Mouse (Mus musculus) embryonic facial prominence, embryonic 10.5 days (tissue): ENCODE measurements at regions not wholly inside any gene's neighbourhood (a gene's known extent, or its start where the extent isn't known, plus 50 kb on each side); places are given as distances from the start of the nearest gene placed in this dataset.

Experiments
- DNase-seq: peaks from one replicate; pipeline ENCODE4 v3.0.0-alpha.2; 2017; ENCODE audit warnings: low spot score
- H3K27ac ChIP-seq: fragments of 300-500 bp; sonication (generic); replicated peaks from 2 replicates; pipeline ENCODE4 v1.5.1; 2016; ENCODE audit warnings: mild to moderate bottlenecking
- H3K27me3 ChIP-seq: fragments of 300-500 bp; sonication (generic); replicated peaks from 2 replicates; pipeline ENCODE4 v1.6.1; 2016; ENCODE audit warnings: low read depth, mild to moderate bottlenecking; ENCODE audit not compliant: poor library complexity, severe bottlenecking
- H3K36me3 ChIP-seq: fragments of 300-500 bp; sonication (generic); replicated peaks from 2 replicates; pipeline ENCODE4 v1.6.1; 2016; ENCODE audit warnings: mild to moderate bottlenecking, moderate library complexity
- H3K4me1 ChIP-seq: fragments of 300-500 bp; sonication (generic); 2 replicates; pipeline ENCODE4 v1.6.1; 2016
- H3K4me3 ChIP-seq: fragments of 300-500 bp; sonication (generic); 2 replicates; pipeline ENCODE4 v1.5.1; 2016; ENCODE audit warnings: mild to moderate bottlenecking, moderate library complexity
- H3K9me3 ChIP-seq: fragments of 300-500 bp; sonication (generic); 2 replicates; pipeline ENCODE4 v1.6.1; 2016; ENCODE audit warnings: mild to moderate bottlenecking
- WGBS: fragments of 180-500 bp; shearing (Covaris S2); methylation state at CpG from one replicate; pipeline ENCODE4 v1.1.7; 2016; 5-methylcytosine and 5-hydroxymethylcytosine counted together

DNA sequence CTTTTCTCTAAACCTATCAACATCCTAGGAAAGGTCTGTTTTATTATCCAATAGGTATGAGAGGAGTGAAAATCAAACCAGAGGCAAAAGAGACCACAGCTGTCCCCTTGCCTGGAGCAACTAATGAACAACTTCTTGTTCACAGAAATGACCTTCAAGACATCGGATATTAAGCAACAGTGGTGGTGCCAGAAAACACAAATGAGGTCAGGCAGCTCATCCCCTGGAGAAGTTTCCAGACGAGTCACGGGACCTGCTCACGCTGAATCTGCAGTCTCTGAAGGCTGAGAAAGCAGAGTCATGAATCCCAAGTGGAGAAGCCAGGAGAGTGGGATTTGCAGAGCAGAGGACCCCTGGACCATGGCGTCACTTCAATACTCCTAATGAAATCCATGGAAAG, 183.6 kb downstream of the Efnb2 start:
- no peak for DNase-seq
- WGBS = 71% methylated on average over 5 of the region's 5 CpGs
- Histone ChIP-seq H3K36me3 (no peaks in the 10 kb centered on the region), H3K9me3 (no peaks in the 10 kb centered on the region), H3K4me1 (peaks cover 6% of the 10 kb centered on the region), H3K27me3 (peaks cover 6% of the 10 kb centered on the region; the same call in 1 of the 2 replicates), H3K27ac (no peak overlapping the region), H3K4me3 (no peak overlapping the region)

DNA sequence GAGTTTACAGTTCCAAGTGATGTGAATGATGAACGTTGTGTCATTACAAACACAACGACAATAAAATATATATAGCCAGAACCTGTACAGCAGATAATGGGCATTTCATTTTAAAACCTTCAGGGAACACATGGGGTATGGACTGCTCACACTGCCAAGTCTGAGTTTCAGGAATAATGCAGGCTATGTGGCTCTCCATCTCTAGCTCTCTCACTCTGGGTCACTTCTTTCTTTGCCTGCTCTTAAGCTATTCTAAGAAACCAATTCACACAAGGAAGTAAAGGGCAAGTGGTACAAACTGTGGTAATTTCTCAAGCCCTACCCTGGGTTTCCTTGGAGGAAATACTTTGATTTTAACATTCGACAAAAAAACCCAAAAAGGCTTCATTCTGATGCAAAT, 192.5 kb downstream of the Efnb2 start:
- Histone ChIP-seq H3K36me3 (no peaks in the 10 kb centered on the region), H3K9me3 (no peaks in the 10 kb centered on the region), H3K27me3 (no peaks in the 10 kb centered on the region), H3K4me1 (peaks cover 13% of the 10 kb centered on the region), H3K4me3 (no peak overlapping the region), H3K27ac (no peak overlapping the region)
- 69% methylated on average over 3 of the region's 3 CpGs for WGBS
- DNase-seq = no peak

DNA sequence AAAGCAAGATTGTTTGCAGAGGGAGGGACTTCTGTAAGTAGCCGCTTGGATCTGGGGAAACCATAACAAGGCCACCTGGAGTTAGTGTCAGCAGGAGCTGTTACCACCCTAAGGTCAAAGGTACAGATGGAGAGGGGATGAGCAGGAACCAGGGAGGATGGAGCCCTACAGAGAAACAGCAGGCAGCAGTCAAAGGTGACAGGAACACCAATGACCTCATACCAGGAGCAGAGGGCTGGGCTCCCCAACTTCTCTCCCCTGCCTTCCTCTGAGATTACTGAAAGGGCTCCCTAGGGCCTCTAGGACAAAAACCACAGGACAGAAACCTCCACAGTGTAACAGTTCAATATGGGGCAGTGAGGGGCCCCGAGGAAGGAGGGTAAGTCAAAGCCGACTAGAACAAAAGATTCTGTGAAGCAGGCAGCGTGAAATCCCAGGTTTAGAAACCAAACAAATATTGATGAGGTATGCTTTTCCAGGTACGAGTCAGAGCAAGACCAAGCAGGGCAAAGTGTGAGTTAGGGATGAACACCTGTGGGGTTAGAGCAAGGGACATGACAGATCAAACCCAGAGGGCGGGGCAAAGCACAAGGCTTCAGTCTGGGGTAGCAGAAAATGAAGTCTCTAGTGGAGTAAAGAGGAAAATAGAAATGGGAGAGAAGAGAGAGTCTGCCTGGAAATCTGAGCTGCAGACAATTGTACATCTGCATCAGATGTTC, 194.4 kb downstream of the Efnb2 start:
- no peaks in the 10 kb centered on the region for H3K9me3 ChIP-seq
- no peak overlapping the region for H3K4me3 ChIP-seq
- H3K4me1 ChIP-seq = peaks cover 13% of the 10 kb centered on the region
- WGBS = 5% methylated on average over 6 of the region's 6 CpGs
- H3K27me3 ChIP-seq = no peaks in the 10 kb centered on the region
- peak; percentile 31 for DNase-seq
- peak overlapping the region; percentile 26 for H3K27ac ChIP-seq
- no peaks in the 10 kb centered on the region for H3K36me3 ChIP-seq

DNA sequence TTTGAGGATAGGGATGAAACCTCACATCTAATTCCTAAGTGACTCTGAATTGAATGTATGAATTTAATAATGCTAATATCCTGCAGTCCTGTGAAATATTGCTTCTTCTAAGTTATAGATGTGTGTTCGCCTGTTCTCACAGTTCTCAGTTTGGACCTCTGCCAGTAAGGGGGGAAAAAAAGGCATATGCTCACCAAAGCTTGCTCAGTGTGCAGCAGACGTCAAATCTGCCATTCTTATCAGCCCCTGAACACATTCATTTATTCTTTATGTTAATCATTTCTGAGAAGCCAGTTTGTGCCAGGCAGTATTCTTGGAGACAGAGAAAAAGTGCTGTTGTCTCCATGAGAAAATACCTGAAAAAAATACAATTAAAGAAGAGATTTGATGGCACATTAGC, 198.6 kb downstream of the Efnb2 start:
- DNase-seq = no peak
- Histone ChIP-seq H3K27ac (no peak overlapping the region), H3K27me3 (no peaks in the 10 kb centered on the region), H3K4me1 (peaks cover 13% of the 10 kb centered on the region), H3K36me3 (no peaks in the 10 kb centered on the region), H3K4me3 (no peak overlapping the region), H3K9me3 (no peaks in the 10 kb centered on the region)
- 82% methylated on average over 2 of the region's 2 CpGs for WGBS

DNA sequence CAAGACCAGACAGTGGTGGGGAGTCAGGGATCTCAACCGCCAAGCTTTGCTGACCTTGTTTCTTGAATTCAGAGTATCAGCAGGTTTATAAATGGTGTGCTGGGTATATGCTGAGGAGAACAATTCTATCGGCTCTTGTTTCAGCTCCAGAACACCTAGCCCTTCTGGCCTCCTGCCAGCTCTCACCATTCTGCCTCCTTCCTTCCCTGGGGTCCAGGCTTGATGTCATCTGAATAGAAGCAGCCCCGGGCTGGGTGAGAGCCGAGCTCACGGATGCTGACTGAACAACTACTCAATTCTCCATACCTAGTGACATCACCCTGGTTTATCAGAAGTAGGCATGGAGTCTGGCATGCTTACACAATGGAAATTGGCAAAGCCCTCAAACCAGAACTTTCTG, 203.5 kb downstream of the Efnb2 start:
- no peak overlapping the region for H3K27ac ChIP-seq
- no peaks in the 10 kb centered on the region for H3K9me3 ChIP-seq
- H3K27me3 ChIP-seq = no peaks in the 10 kb centered on the region
- no peaks in the 10 kb centered on the region for H3K4me1 ChIP-seq
- H3K36me3 ChIP-seq = no peaks in the 10 kb centered on the region
- H3K4me3 ChIP-seq = no peak overlapping the region
- DNase-seq = no peak
- WGBS = 82% methylated on average over 5 of the region's 5 CpGs

DNA sequence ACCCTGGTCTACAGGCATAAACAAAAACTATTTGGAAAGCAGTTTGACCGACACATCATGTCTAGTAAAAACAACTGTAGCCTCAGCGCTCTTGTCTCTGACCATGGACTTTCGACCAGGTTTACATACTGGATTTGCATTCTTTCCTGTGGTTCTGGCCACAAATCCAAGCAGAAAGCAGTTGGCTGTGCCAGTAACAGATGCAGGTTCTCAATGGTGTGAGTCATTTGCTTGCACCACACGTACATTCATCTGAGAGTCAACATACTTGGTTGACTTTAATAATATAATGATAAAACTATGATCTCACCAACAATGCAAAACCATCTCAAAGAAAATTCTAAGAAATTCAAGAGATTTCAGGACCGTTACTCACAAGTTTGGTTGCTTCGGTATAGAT, 207.1 kb downstream of the Efnb2 start:
- Histone ChIP-seq H3K27ac (no peak overlapping the region), H3K27me3 (no peaks in the 10 kb centered on the region), H3K9me3 (no peaks in the 10 kb centered on the region), H3K4me1 (no peaks in the 10 kb centered on the region), H3K36me3 (no peaks in the 10 kb centered on the region), H3K4me3 (no peak overlapping the region)
- DNase-seq = no peak
- WGBS = 92% methylated on average over 6 of the region's 6 CpGs

DNA sequence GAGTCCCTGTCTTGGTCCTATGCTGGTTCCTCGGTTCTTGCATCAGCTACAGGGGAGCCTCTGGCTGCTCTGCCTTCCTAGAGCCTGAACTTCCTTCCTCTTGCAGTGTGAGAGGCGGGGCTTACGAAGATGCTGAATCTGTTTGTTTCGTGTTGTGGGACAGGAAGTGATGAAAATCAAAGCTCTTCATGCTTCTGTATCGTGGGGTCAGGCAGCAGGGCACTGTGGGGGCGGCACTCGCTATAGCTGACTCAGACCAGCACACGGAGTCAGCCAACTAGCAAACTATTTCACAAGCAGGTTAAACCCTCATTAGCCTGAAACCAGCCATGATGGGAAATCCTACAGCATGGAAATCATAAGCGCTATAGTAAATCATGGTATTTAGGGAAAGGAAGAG, 208.8 kb downstream of the Efnb2 start:
- no peak for DNase-seq
- H3K27ac ChIP-seq = no peak overlapping the region
- no peaks in the 10 kb centered on the region for H3K9me3 ChIP-seq
- no peaks in the 10 kb centered on the region for H3K27me3 ChIP-seq
- 80% methylated on average over 9 of the region's 9 CpGs for WGBS
- no peak overlapping the region for H3K4me3 ChIP-seq
- no peaks in the 10 kb centered on the region for H3K4me1 ChIP-seq
- no peaks in the 10 kb centered on the region for H3K36me3 ChIP-seq

DNA sequence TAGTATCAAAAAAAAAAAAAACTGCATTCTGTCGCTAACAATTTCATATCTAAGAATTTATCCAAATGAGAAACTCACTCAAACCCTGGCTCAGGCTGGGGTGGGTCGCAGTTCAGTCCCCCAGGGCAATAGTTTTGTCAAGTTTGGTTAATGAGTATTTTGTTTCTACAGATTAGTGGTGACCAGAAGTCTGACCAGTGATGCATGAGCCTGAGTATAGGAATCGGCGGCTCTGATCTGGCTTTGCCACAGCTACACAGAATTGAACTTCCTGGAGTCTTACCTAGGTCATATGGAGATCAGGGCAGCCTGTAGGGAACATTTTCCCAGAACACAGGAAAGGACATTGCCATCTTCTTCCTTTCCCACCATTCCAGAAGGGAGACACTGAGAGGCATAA, 212.1 kb downstream of the Efnb2 start:
- no peaks in the 10 kb centered on the region for H3K36me3 ChIP-seq
- H3K9me3 ChIP-seq = no peaks in the 10 kb centered on the region
- H3K27ac ChIP-seq = no peak overlapping the region
- WGBS = 85% methylated on average over 4 of the region's 4 CpGs
- H3K4me3 ChIP-seq = no peak overlapping the region
- H3K27me3 ChIP-seq = no peaks in the 10 kb centered on the region
- no peak for DNase-seq
- no peaks in the 10 kb centered on the region for H3K4me1 ChIP-seq

DNA sequence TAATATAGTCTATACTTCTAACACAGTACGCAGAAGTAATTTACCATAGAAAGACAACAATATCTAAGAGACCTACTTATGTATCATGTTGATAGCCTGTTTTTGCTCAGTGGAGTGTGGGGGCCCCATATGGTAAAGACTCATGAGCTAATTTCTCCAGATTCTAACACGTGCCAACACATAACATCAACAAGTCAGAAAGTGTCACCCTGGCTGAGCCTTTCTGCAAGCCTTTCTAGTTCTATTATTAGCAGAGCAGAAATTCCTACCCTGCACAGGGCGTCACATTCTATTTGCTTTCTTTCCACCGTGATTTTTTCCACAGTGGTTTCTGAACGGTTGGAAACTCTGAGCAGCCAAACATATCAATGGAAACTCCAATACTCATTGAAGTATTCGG, 219.5 kb downstream of the Efnb2 start:
- Histone ChIP-seq H3K4me3 (no peak overlapping the region), H3K9me3 (no peaks in the 10 kb centered on the region), H3K27ac (no peak overlapping the region), H3K27me3 (no peaks in the 10 kb centered on the region), H3K36me3 (no peaks in the 10 kb centered on the region), H3K4me1 (peaks cover 16% of the 10 kb centered on the region)
- DNase-seq = no peak
- 86% methylated on average over 6 of the region's 6 CpGs for WGBS

DNA sequence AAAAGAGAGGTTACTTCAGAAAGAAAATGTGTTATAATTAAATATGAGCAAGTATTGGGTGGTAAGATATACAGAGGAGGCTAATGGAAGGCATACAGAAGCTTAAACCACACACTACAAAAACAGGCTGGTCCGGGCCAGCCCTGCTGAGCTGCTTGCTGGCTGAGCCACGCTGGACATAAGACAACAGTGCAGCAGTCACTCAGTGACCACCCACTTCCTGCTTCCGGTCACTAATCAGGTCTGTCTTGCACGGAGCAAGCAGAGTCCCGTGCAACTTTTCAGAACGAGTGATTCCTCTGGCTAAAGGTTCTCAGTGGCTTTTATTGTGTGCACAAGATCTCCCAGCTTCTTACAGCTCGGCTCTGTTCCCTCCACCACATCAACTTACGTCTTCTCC, 220.1 kb downstream of the Efnb2 start:
- Histone ChIP-seq H3K4me1 (peaks cover 16% of the 10 kb centered on the region), H3K9me3 (no peaks in the 10 kb centered on the region), H3K4me3 (no peak overlapping the region), H3K36me3 (no peaks in the 10 kb centered on the region), H3K27ac (0 out of 2 replicates have a peak overlapping the region, but pooled peaks have one; percentile 4), H3K27me3 (no peaks in the 10 kb centered on the region)
- DNase-seq = peak; percentile 19
- 51% methylated on average over 8 of the region's 8 CpGs for WGBS

DNA sequence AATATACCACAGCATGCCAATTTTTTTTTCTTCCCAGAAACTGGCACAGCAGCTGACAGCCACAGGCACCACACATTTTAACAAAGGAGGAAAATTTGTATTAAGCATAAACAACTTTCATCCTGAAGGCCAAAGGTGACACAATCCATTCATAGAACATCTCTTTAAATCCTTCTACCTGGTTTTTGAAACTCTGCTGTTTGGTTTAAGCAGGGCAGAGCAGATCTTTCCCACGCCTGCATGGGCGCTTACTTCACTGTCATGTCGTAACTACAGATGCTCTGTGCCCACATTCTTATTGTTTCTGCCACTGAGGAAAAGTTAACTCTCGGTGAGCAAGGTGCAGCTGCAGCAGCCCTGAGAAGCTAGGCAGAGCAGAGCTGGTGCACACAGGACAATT, 234.8 kb downstream of the Efnb2 start:
- Histone ChIP-seq H3K9me3 (no peaks in the 10 kb centered on the region), H3K27ac (no peak overlapping the region), H3K4me3 (no peak overlapping the region), H3K27me3 (no peaks in the 10 kb centered on the region), H3K4me1 (no peaks in the 10 kb centered on the region), H3K36me3 (no peaks in the 10 kb centered on the region)
- no peak for DNase-seq
- WGBS = 69% methylated on average over 4 of the region's 4 CpGs

DNA sequence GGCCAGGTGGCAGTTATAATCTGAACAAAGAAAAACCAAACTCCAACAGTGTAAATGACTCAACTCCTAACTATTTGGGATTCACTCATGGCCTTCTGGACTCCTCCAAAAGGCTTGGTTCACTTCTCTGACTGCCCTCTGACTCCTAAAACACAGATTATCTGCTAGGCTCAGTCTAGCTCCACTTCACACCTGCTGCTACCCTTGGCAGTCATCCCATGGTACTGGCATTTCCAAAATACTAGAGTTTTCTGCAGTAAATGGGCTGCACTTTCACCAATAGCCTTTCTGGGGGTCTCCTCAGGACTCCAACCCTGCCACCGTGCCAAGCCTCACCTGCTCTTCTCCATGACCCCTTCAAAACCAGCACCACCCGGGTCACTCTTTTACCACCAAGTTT, 237.6 kb downstream of the Efnb2 start:
- Histone ChIP-seq H3K9me3 (no peaks in the 10 kb centered on the region), H3K4me1 (no peaks in the 10 kb centered on the region; the same call in 1 of the 2 replicates), H3K27me3 (no peaks in the 10 kb centered on the region), H3K36me3 (no peaks in the 10 kb centered on the region), H3K4me3 (no peak overlapping the region), H3K27ac (no peak overlapping the region)
- DNase-seq = no peak
- 93% methylated on average over 2 of the region's 2 CpGs for WGBS

DNA sequence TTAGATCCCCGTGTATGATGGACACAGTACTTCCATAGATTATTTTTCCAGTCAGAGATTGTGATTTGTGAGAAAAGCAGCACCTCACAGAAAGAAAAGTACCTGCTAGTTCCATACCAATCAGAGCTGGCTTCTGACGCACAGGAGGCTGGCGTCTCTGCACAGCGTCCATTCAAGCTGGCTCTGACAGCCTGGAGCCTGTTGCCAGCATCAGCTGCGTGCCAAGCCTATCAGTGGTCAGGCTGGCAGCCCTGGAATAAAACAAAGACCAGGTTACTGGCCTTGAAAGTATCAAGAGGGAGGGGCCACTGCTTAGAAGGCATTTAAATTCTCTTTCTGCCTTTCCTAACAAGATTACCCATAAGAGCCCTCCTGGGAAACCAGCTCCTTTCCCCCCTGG, 239.3 kb downstream of the Efnb2 start:
- Histone ChIP-seq H3K4me1 (no peaks in the 10 kb centered on the region; the same call in 1 of the 2 replicates), H3K27ac (no peak overlapping the region), H3K9me3 (no peaks in the 10 kb centered on the region), H3K27me3 (no peaks in the 10 kb centered on the region), H3K4me3 (no peak overlapping the region), H3K36me3 (no peaks in the 10 kb centered on the region)
- no peak for DNase-seq
- 85% methylated on average over 5 of the region's 5 CpGs for WGBS
